Mouse (Mus musculus) gastrocnemius, postnatal 10 days (tissue): Measurements from ENCODE around the gene Bcl10. TPM values are rescaled to one million over a fixed set of nuclear protein-coding genes. Genes with fewer than 3 reads are reported as not detected.
"Not testable (repeated sequence)": the region's sequence is repeated elsewhere in the genome, so short reads cannot be mapped to it uniquely, and the experiment has no call there.

ENCODE experiments used
- DNase-seq: peaks from one replicate; pipeline ENCODE4 v3.0.0; 2021; ENCODE audit warnings: mixed read lengths
- total RNA-seq, 2 experiments: library from RNA; stranded (reverse); gene quantifications; 2 replicates each; pipeline ENCODE4 v1.2.3; 2021

Bcl10 gene
- total RNA-seq, 2 experiments from 2014 or later, result 17.3 to 17.4 TPM

- DNase-seq, result peak; percentile 24
Measured at GRCm38 (mm10) chr3:145950034-145950814, 27.6 kb downstream of the Bcl10 start.

GRCm38 (mm10) chr3:145950815-145951130 lies 28.2 kb downstream of the Bcl10 start:
- no peak for DNase-seq

GRCm38 (mm10) chr3:145951287-145952165 lies 28.9 kb downstream of the Bcl10 start:
- DNase-seq, result no peak

GRCm38 (mm10) chr3:145952945-145953344 lies 30.3 kb downstream of the Bcl10 start:
- DNase-seq, result no peak

GRCm38 (mm10) chr3:145953411-145953810 lies 30.8 kb downstream of the Bcl10 start:
- no peak for DNase-seq

- no peak for DNase-seq
Measured at GRCm38 (mm10) chr3:145959824-145960223, 37.2 kb downstream of the Bcl10 start.

- DNase-seq, result no peak
Measured at GRCm38 (mm10) chr3:145962411-145962810, 39.8 kb downstream of the Bcl10 start.

GRCm38 (mm10) chr3:145963101-145964017 lies 40.8 kb downstream of the Bcl10 start:
- no peak for DNase-seq

GRCm38 (mm10) chr3:145964018-145964387 lies 41.4 kb downstream of the Bcl10 start:
- no peak for DNase-seq

- DNase-seq, result no peak
Measured at GRCm38 (mm10) chr3:145964473-145964872, 41.9 kb downstream of the Bcl10 start.

- not testable (repeated sequence) for DNase-seq
Measured at GRCm38 (mm10) chr3:145965583-145965982, 43.0 kb downstream of the Bcl10 start.

GRCm38 (mm10) chr3:145966806-145967205 lies 44.2 kb downstream of the Bcl10 start:
- no peak for DNase-seq

- no peak for DNase-seq
Measured at GRCm38 (mm10) chr3:145969031-145969501, 46.5 kb downstream of the Bcl10 start.

- DNase-seq, result no peak
Measured at GRCm38 (mm10) chr3:145971501-145971900, 48.9 kb downstream of the Bcl10 start.

GRCm38 (mm10) chr3:145974986-145975385 lies 52.4 kb downstream of the Bcl10 start:
- DNase-seq, result no peak

Other genes starting within 250 kb of the Bcl10 start
- 10 to 100 TPM; 13.6 to 15.0 TPM for gene Ddah1, start 164.1 kb upstream of the Bcl10 start, total RNA-seq
- gene 2410004B18Rik, start 15.2 kb downstream of the Bcl10 start, total RNA-seq, result 10 to 100 TPM; 13.8 to 14.0 TPM
- 1 to 10 TPM; 2.5 to 2.6 TPM for gene Syde2, start 65.1 kb downstream of the Bcl10 start, total RNA-seq
- gene Wdr63, start 185.3 kb downstream of the Bcl10 start, total RNA-seq, result not detected
- not detected for gene Mcoln3, start 194.6 kb downstream of the Bcl10 start, total RNA-seq
- under 1 TPM; 0.14 to 0.54 TPM for gene Mcoln2, start 227.0 kb downstream of the Bcl10 start, total RNA-seq